Mouse (Mus musculus): ENCODE data around the gene Gm13090. TPM values are rescaled to one million over a fixed set of nuclear protein-coding genes. Genes with fewer than 3 reads are reported as not detected.
A peak's percentile ranks its signal among the peaks of the same experiment; 100 is the strongest.

Gene Gm13090
- total and polyA plus RNA-seq, 3 experiments: 0.34 to 0.41 TPM; not detected in 1

DNA sequence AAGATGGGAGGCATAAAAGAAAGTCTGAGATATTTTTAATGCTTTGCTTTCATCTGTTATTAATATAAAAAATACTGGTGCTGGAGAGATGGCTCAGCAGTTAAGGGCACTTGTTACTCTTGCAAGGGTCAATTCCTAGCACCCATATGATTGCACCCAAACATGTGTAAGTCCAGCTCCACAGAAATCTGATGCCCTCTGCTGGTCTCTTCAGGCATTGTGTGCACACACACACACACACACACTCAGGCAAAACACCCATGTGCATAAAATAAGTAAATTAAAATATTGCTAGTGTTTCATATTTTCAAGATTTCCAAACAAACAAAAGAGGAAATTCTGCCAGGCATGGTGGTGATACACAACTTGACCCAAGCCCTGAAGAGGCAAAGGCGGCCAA lies 2.0 kb upstream of the Gm13090 start:
- WGBS: 100% methylated on average over 1 of the region's 1 CpGs
- intact Hi-C loops (cut with DNase I): no loop called here
- no peaks in the 10 kb centered on the region for H3K79me2 ChIP-seq (replicated peaks; ENCODE audit: control insufficient read depth, insufficient read depth, low read length)
- H3K4me1 ChIP-seq (ENCODE audit: control insufficient read depth, insufficient read depth, low read length): peaks cover 3% of the 10 kb centered on the region; the same call in 1 of the 2 replicates
- no peak for TF ChIP-seq POLR2A (IDR thresholded peaks at IDR 0.05; ENCODE audit: insufficient read depth, low read depth, low read length)
- TF ChIP-seq CTCF (IDR thresholded peaks at IDR 0.05): peak; percentile 30
- no peak for TF ChIP-seq EP300 (IDR thresholded peaks at IDR 0.05; ENCODE audit: insufficient read depth, low read depth, low read length)
- H3K4me3 ChIP-seq: no peak overlapping the region
- H3K27ac ChIP-seq: no peak overlapping the region
- H3K27me3 ChIP-seq (ENCODE audit: control insufficient read depth, insufficient read depth, low read length): no peaks in the 10 kb centered on the region
- DNase-seq: no peak
- no peak overlapping the region for H3K9ac ChIP-seq (ENCODE audit: low read depth, low read length)
- no peaks in the 10 kb centered on the region; the same call in 1 of the 2 replicates for H3K36me3 ChIP-seq (ENCODE audit: control insufficient read depth, insufficient read depth, low read length)

DNA sequence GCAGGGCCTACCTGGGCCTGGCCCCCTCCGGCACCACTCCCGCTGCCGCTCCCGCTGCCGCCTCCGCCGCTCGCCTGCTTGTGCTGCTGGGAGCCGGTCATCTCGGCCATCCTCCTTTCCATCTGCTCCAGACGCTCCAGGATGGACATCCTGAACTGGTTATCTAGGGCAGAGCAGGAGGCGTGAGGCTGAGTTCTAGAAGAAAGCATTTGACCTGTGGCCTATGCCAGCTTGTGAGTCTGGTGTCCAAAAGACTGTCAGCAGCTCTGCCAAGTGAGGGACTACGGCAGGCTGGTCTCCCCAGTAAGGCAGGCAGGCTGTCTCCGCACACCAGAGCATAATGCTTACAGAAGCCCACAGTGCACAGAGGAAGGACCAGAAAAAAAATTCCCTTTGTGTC lies 551 bp upstream of the Gm13090 start:
- no peak overlapping the region for H3K4me3 ChIP-seq
- H3K27me3 ChIP-seq (ENCODE audit: control insufficient read depth, insufficient read depth, low read length): no peaks in the 10 kb centered on the region
- H3K27ac ChIP-seq: peak overlapping the region; percentile 66
- peak in 1 of 2 experiments; percentile 65 for DNase-seq
- H3K36me3 ChIP-seq (ENCODE audit: control insufficient read depth, insufficient read depth, low read length): no peaks in the 10 kb centered on the region; the same call in 1 of the 2 replicates
- H3K9ac ChIP-seq (ENCODE audit: low read depth, low read length): peak overlapping the region; percentile 69
- peak; percentile 65 for TF ChIP-seq EP300 (IDR thresholded peaks at IDR 0.05; ENCODE audit: insufficient read depth, low read depth, low read length)
- TF ChIP-seq POLR2A (IDR thresholded peaks at IDR 0.05; ENCODE audit: insufficient read depth, low read depth, low read length): 0 out of 2 replicates have a peak, but pooled peaks have one; percentile 41
- no peak for TF ChIP-seq CTCF (IDR thresholded peaks at IDR 0.05)
- no peaks in the 10 kb centered on the region for H3K79me2 ChIP-seq (replicated peaks; ENCODE audit: control insufficient read depth, insufficient read depth, low read length)
- H3K4me1 ChIP-seq (ENCODE audit: control insufficient read depth, insufficient read depth, low read length): peaks cover 3% of the 10 kb centered on the region; the same call in 1 of the 2 replicates
- intact Hi-C loops (cut with DNase I): no loop called here
- WGBS: 56% methylated on average over 14 of the region's 14 CpGs

DNA sequence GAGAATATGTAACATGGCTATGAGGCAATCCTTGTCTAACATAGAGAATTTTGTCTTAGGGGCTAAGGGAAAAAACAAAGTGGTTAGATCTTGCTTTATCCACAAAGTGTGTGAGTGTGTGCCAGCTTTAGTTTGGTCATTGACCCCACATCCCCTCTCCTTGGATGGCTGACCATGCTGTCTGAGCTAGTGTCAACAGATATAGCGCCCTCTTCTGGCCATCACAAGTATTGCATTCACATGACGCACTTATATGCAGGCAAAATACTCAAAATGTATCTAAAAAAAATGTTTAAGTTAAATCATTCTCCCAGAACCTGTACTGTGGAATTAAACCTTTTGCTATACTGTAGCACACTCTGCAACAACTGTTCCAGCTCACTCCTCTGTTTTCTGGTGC lies 5.8 kb downstream of the Gm13090 start:
- intact Hi-C loops (cut with DNase I): no loop called here
- no peaks in the 10 kb centered on the region for H3K27me3 ChIP-seq (ENCODE audit: control insufficient read depth, insufficient read depth, low read length)
- H3K4me1 ChIP-seq (ENCODE audit: control insufficient read depth, insufficient read depth, low read length): no peaks in the 10 kb centered on the region
- TF ChIP-seq CTCF (IDR thresholded peaks at IDR 0.05) (peak; percentile 81), EP300 (IDR thresholded peaks at IDR 0.05; ENCODE audit: insufficient read depth, low read depth, low read length) (no peak)
- H3K79me2 ChIP-seq (replicated peaks; ENCODE audit: control insufficient read depth, insufficient read depth, low read length): no peaks in the 10 kb centered on the region
- H3K36me3 ChIP-seq (ENCODE audit: control insufficient read depth, insufficient read depth, low read length): no peaks in the 10 kb centered on the region
- no peak overlapping the region for H3K4me3 ChIP-seq
- H3K9ac ChIP-seq (ENCODE audit: low read depth, low read length): peak overlapping the region; percentile 17; the same call in 1 of the 2 replicates
- WGBS: 29% methylated on average over 2 of the region's 2 CpGs
- DNase-seq: no peak
- peak overlapping the region; percentile 92 for H3K27ac ChIP-seq

GRCm38 (mm10) chr4:151096334-151097103 lies 7.1 kb downstream of the Gm13090 start:
- Histone ChIP-seq H3K79me2 (replicated peaks; ENCODE audit: control insufficient read depth, insufficient read depth, low read length) (no peaks in the 10 kb centered on the region), H3K4me1 (ENCODE audit: control insufficient read depth, insufficient read depth, low read length) (no peaks in the 10 kb centered on the region), H3K9ac (ENCODE audit: low read depth, low read length) (peak overlapping the region; percentile 39), H3K36me3 (ENCODE audit: control insufficient read depth, insufficient read depth, low read length) (no peaks in the 10 kb centered on the region), H3K4me3 (peak overlapping the region; percentile 43), H3K27ac (peak overlapping the region; percentile 92), H3K27me3 (ENCODE audit: control insufficient read depth, insufficient read depth, low read length) (no peaks in the 10 kb centered on the region)
- DNase-seq: peak in 1 of 2 experiments; percentile 70
- TF ChIP-seq EP300 (IDR thresholded peaks at IDR 0.05; ENCODE audit: insufficient read depth, low read depth, low read length): peak; percentile 33; the same call in 1 of the 2 replicates
- peak; percentile 54; the same call in 1 of the 2 replicates for TF ChIP-seq POLR2A (IDR thresholded peaks at IDR 0.05; ENCODE audit: insufficient read depth, low read depth, low read length)
- no peak for TF ChIP-seq CTCF (IDR thresholded peaks at IDR 0.05)
- intact Hi-C loops (cut with DNase I): no loop called here
- 64% methylated on average over 18 of the region's 18 CpGs for WGBS

DNA sequence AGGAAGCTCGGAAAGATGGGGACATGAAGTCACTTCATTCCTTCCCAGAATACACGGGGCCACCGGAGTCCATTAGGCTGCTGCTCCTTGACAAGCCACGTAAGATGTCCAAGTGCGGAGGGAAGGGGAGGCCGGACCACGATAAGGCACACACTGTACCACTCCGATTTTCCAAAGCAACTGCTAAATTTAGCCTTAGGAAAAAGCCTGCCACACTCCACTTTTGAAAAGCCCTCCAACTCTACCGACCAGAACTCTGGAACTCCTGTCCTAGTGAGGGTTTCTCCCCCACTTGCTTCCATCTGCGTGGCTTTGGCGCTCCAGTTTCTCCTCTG lies 7.7 kb downstream of the Gm13090 start:
- peak overlapping the region; percentile 92 for H3K27ac ChIP-seq
- intact Hi-C loops (cut with DNase I): no loop called here
- H3K79me2 ChIP-seq (replicated peaks; ENCODE audit: control insufficient read depth, insufficient read depth, low read length): no peaks in the 10 kb centered on the region
- TF ChIP-seq EP300 (IDR thresholded peaks at IDR 0.05; ENCODE audit: insufficient read depth, low read depth, low read length) (no peak), CTCF (IDR thresholded peaks at IDR 0.05) (no peak), POLR2A (IDR thresholded peaks at IDR 0.05; ENCODE audit: insufficient read depth, low read depth, low read length) (no peak; the same call in 1 of the 2 replicates)
- H3K9ac ChIP-seq (ENCODE audit: low read depth, low read length): peak overlapping the region; percentile 75
- DNase-seq: no peak
- H3K4me1 ChIP-seq (ENCODE audit: control insufficient read depth, insufficient read depth, low read length): no peaks in the 10 kb centered on the region
- peak overlapping the region; percentile 43 for H3K4me3 ChIP-seq
- no peaks in the 10 kb centered on the region for H3K36me3 ChIP-seq (ENCODE audit: control insufficient read depth, insufficient read depth, low read length)
- 44% methylated on average over 11 of the region's 11 CpGs for WGBS
- H3K27me3 ChIP-seq (ENCODE audit: control insufficient read depth, insufficient read depth, low read length): no peaks in the 10 kb centered on the region

DNA sequence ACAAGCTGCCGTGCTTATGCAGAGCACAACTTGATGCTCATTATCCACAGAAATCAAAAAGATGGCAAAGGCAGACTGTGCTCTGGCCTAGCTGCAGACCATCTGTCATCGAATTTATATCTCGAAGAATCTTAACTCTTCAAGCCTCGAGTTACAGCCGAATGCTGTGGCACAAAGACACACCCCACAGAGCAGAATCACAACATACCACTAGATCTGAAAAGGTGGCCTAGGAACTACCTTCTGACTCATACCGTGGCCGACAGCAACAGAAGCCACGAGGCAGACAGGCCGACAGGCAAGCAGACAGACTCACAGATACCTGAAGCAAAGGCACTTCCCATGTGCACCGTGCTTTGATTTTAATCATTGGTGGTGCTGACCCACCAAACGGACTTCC lies 14.3 kb downstream of the Gm13090 start:
- H3K27me3 ChIP-seq (ENCODE audit: control insufficient read depth, insufficient read depth, low read length): no peaks in the 10 kb centered on the region
- H3K27ac ChIP-seq: peak overlapping the region; percentile 76
- TF ChIP-seq EP300 (IDR thresholded peaks at IDR 0.05; ENCODE audit: insufficient read depth, low read depth, low read length) (no peak), POLR2A (IDR thresholded peaks at IDR 0.05; ENCODE audit: insufficient read depth, low read depth, low read length) (no peak), CTCF (IDR thresholded peaks at IDR 0.05) (no peak)
- peak in 1 of 2 experiments; percentile 4 for DNase-seq
- intact Hi-C loops (cut with DNase I): no loop called here
- peak overlapping the region; percentile 3; the same call in 1 of the 2 replicates for H3K9ac ChIP-seq (ENCODE audit: low read depth, low read length)
- no peaks in the 10 kb centered on the region for H3K79me2 ChIP-seq (replicated peaks; ENCODE audit: control insufficient read depth, insufficient read depth, low read length)
- WGBS: 59% methylated on average over 11 of the region's 11 CpGs
- H3K36me3 ChIP-seq (ENCODE audit: control insufficient read depth, insufficient read depth, low read length): no peaks in the 10 kb centered on the region
- H3K4me1 ChIP-seq (ENCODE audit: control insufficient read depth, insufficient read depth, low read length): peaks cover 3% of the 10 kb centered on the region; the same call in 1 of the 2 replicates
- H3K4me3 ChIP-seq: no peak overlapping the region
